Mouse (Mus musculus) spleen, adult 12 weeks (tissue): Measurements from ENCODE around the gene Ogg1.

Source experiments
- DNase-seq: peaks from one replicate; pipeline ENCODE4 v3.0.0; 2022; ENCODE audit warnings: low spot score

Gene Ogg1

GRCm38 (mm10) chr6:113370194-113370929 is 43.6 kb downstream of the Ogg1 start:
- DNase-seq = no peak

DNA sequence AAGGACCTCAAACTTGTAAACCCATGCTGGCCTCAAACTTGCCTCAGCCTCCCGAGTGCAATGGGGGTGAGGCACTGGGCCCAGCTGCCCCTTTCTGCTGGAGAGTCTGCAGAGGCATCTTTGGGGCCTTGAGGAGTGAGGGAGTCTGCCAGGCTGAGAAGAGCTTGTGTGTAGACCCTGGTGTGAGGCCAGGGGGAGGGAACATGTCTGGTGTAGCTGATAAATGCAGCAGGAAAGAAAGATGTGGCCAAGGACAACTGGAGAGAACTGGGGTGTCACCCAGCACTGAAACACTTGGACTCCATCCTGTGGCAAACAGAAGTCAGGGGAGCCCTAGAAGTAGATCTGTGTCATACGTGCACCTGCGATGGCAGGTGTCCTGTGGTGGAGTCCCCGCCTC is 46.7 kb downstream of the Ogg1 start:
- DNase-seq = no peak

DNA sequence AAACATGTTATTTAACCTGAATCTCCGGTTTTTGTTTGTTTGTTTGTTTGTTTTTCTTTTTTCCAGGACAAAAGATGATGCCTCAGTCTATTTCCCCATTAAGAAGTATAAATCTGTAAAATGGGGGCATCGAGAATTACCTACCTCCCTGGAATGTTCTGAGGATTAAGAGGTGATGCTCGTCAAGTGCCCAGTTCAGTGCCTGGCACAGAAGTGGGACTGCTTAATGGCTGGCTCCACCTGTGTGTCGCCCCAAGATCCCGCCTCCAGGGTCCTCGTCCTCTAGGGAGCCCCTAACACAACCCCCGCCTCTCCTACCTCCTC is 50.4 kb downstream of the Ogg1 start:
- no peak for DNase-seq

DNA sequence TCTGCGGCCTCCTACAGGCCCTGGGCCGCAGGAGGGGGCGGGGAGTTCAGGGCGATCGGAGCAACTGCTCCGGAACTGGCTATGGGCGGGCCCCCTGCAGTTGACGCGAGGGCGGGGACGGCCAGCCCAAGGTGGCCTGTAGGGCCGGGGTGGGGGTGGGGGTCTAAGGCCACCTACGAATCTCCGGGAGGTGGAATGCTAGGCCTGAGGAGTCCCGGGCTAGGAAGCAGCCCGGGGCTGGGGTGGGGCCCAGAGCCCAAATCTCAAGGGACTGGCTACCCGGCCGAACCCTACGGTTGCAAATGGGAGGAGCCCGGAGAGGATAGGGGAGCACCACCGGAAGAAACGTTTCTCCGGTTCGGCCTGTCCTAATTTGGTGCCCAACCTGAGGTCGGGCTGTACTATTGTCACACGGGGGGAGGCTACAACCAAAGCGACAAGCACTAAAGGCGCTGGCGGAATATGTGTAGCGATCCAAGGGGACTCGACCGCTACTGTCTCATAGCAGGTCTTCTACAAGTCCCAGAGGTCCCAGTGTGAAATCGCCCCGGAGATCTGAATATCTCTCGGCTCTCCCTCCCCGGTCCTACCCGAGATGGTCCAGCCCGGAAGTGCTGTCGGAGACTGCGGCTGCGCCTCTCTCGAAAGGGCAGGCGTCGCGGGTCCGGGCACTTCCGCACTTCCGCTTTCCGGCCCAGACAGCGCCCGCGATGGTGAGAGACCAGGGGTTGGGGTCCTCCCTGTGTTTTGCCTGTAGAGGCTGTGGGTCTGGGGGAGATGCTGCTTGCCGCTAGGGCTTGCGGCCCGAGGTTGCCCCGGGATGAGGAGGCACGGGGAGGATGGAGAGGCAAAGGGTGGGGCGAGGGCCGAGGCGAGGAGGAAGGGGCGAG is 51.0 kb downstream of the Ogg1 start, which contains the start of the genes Tada3 and Arpc4:
Gene Tada3 (minus strand): TSS at position 388 of the 890 bp plus-strand sequence.
Gene Arpc4 (plus strand): TSS at position 620 of the 890 bp plus-strand sequence.
- peak; percentile 92 for DNase-seq

- no peak for DNase-seq
Observed at GRCm38 (mm10) chr6:113379246-113379645, 52.5 kb downstream of the Ogg1 start.

DNA sequence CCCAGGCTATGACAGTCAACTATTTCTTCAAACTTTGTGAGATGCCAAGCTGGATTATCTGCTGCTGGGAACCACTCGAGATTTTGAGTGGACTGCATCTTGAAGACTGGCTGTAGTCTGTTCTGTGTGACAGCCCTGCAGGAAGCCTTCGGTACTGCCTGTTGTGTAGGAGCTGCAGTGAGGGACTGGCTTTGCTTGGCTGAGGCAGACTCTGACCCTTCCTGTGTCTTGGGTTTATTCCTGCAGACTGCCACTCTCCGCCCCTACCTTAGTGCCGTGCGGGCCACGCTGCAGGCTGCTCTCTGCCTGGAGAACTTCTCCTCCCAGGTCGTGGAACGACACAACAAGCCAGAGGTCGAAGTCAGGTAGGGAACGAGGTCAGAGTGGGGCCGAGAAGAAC is 53.7 kb downstream of the Ogg1 start:
- DNase-seq = no peak

DNA sequence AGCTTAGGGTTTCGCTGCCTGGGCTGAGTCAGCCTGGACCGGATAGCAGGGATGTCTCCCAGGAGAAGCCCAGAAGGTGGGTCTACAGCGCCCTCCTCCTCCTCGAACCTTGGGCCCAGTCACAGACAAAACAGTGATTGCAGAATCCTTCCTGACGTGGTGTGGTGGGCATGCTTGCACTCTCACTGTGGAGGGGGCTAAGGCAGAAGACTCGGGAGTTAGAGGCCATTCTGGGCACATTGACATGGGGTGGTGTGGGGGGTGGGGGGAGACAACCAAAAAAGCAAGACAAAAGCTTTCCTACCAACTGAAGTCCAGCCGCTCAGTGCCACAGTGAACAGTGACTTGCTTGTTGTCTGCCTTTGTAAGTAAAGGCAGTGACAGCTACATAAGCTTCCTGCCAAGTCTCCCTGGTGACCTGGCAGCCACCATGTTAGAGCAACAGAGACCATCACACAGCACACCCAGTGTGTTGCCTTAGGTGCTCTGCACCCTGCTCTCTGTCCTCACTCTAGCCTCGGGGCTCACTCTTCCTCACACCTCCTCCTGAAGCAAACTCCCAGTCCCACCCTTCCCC is 57.7 kb downstream of the Ogg1 start:
- no peak for DNase-seq
